Mouse (Mus musculus) midbrain, embryonic 16.5 days (tissue): ENCODE data around the gene Ccdc57. TPM values are rescaled to one million over a fixed set of nuclear protein-coding genes. Genes with fewer than 3 reads are reported as not detected.

Source experiments
- ATAC-seq: fragments of 200-750 bp; cut with Nextera tagmentation; 2 replicates; pipeline ENCODE4 v1.8.0; 2017; ENCODE audit warnings: moderate TSS enrichment
- H3K27ac ChIP-seq: fragments of 300-500 bp; sonication (generic); 2 replicates; pipeline ENCODE4 v1.5.1; 2014; ENCODE audit warnings: mild to moderate bottlenecking, low read length, mixed read lengths
- H3K27me3 ChIP-seq: fragments of 300-500 bp; sonication (generic); 2 replicates; pipeline ENCODE4 v1.6.1; 2014; ENCODE audit warnings: low read depth, low read length, mixed read lengths; ENCODE audit not compliant: control insufficient read depth, insufficient read depth
- H3K36me3 ChIP-seq: fragments of 300-500 bp; sonication (generic); 2 replicates; pipeline ENCODE4 v1.6.1; 2014; ENCODE audit warnings: mild to moderate bottlenecking, low read length, moderate library complexity, mixed read lengths; ENCODE audit not compliant: control insufficient read depth, insufficient read depth
- H3K4me1 ChIP-seq: fragments of 300-500 bp; sonication (generic); 2 replicates; pipeline ENCODE4 v1.6.1; 2014; ENCODE audit warnings: mild to moderate bottlenecking, low read length, mixed read lengths; ENCODE audit not compliant: control insufficient read depth, insufficient read depth
- H3K4me2 ChIP-seq: fragments of 300-500 bp; sonication (generic); 2 replicates; pipeline ENCODE4 v1.6.1; 2014; ENCODE audit warnings: mild to moderate bottlenecking, low read length, mixed read lengths
- H3K4me3 ChIP-seq: fragments of 300-500 bp; sonication (generic); 2 replicates; pipeline ENCODE4 v1.5.1; 2014; ENCODE audit warnings: low read depth, mild to moderate bottlenecking, low read length, moderate library complexity, mixed read lengths
- H3K9ac ChIP-seq: fragments of 300-500 bp; sonication (generic); 2 replicates; pipeline ENCODE4 v1.6.1; 2014; ENCODE audit warnings: low read depth, low read length, mixed read lengths
- H3K9me3 ChIP-seq: fragments of 300-500 bp; sonication (generic); replicated peaks from 2 replicates; pipeline ENCODE4 v1.6.1; 2014; ENCODE audit warnings: mild to moderate bottlenecking, low read length, mixed read lengths; ENCODE audit not compliant: control insufficient read depth, poor library complexity, severe bottlenecking
- WGBS: fragments of 180-500 bp; shearing (Covaris S2); extraction: QIAGEN DNeasy Blood & Tissue Kit; methylation state at CpG from one replicate; pipeline ENCODE4 v1.1.7; 2014; 5-methylcytosine and 5-hydroxymethylcytosine counted together
- polyA plus RNA-seq: library from polyadenylated mRNA; unstranded; fragments of >200 nt; fragmentation: Nextera tagmentation; extraction: Ambion mirVana; gene quantifications from 2 replicates; pipeline ENCODE4 v1.2.1, GENCODE M21; 2015

The Ccdc57 gene
- polyA plus RNA-seq, 1 experiment from 2014 or later: 7.1 TPM

GRCm38 (mm10) chr11:120777123-120777522, 155.5 kb downstream of the Ccdc57 start:
- Histone ChIP-seq H3K27me3 (no peaks in the 10 kb centered on the region), H3K36me3 (peaks cover 13% of the 10 kb centered on the region; the same call in 1 of the 2 replicates), H3K4me1 (no peaks in the 10 kb centered on the region; the same call in 1 of the 2 replicates), H3K9me3 (no peaks in the 10 kb centered on the region), H3K27ac (no peak overlapping the region), H3K4me3 (no peak overlapping the region), H3K4me2 (no peak overlapping the region), H3K9ac (no peak overlapping the region)
- WGBS: 27% methylated on average over 6 of the region's 6 CpGs
- ATAC-seq: no peak

Other genes with a start within 250 kb of the Ccdc57 start
- gene Cenpx, start 219.1 kb downstream of the Ccdc57 start, polyA plus RNA-seq: 88.8 and 92.2 TPM in 2 replicates
- gene Lrrc45, start 218.9 kb downstream of the Ccdc57 start, polyA plus RNA-seq: 86.6 and 87.9 TPM in 2 replicates
- 624 and 719 TPM in 2 replicates for gene Rac3, start 211.4 kb downstream of the Ccdc57 start, polyA plus RNA-seq
- 5.8 and 7.0 TPM in 2 replicates for gene Dcxr, start 205.6 kb downstream of the Ccdc57 start, polyA plus RNA-seq
- 0.87 and 1.6 TPM in 2 replicates for gene Cbr2, start 200.8 kb downstream of the Ccdc57 start, polyA plus RNA-seq
- 1.3 and 2.8 TPM in 2 replicates for gene Hmga1b, start 170.1 kb downstream of the Ccdc57 start, polyA plus RNA-seq
- 133 and 145 TPM in 2 replicates for gene Rfng, start 148.7 kb downstream of the Ccdc57 start, polyA plus RNA-seq
- gene Gps1, start 148.6 kb downstream of the Ccdc57 start, polyA plus RNA-seq: 270 and 288 TPM in 2 replicates
- 38.1 and 42.2 TPM in 2 replicates for gene Dus1l, start 136.5 kb downstream of the Ccdc57 start, polyA plus RNA-seq
- 102 and 108 TPM in 2 replicates for gene Fasn, start 108.3 kb downstream of the Ccdc57 start, polyA plus RNA-seq
- gene Slc16a3, start 15.6 kb upstream of the Ccdc57 start, polyA plus RNA-seq: 9.0 and 10.0 TPM in 2 replicates
- 153 and 161 TPM in 2 replicates for gene Csnk1d, start 58.5 kb upstream of the Ccdc57 start, polyA plus RNA-seq
- not detected in 2 replicates for gene Cd7, start 106.5 kb upstream of the Ccdc57 start, polyA plus RNA-seq
- not detected in 2 replicates for gene Sectm1b, start 130.7 kb upstream of the Ccdc57 start, polyA plus RNA-seq
- not detected in 2 replicates for gene Sectm1a, start 148.3 kb upstream of the Ccdc57 start, polyA plus RNA-seq
- gene Tex19.2, start 185.8 kb upstream of the Ccdc57 start, polyA plus RNA-seq: not detected in 2 replicates
- not detected in 2 replicates for gene Tex19.1, start 213.3 kb upstream of the Ccdc57 start, polyA plus RNA-seq
- 0.83 and 1.1 TPM in 2 replicates for gene Uts2r, start 227.4 kb upstream of the Ccdc57 start, polyA plus RNA-seq